Mouse (Mus musculus): ENCODE measurements at regions not wholly inside any gene's neighbourhood (a gene's known extent, or its start where the extent isn't known, plus 50 kb on each side); places are given as distances from the start of the nearest gene placed in this dataset.
A peak's percentile ranks its signal among the peaks of the same experiment; 100 is the strongest.

DNA sequence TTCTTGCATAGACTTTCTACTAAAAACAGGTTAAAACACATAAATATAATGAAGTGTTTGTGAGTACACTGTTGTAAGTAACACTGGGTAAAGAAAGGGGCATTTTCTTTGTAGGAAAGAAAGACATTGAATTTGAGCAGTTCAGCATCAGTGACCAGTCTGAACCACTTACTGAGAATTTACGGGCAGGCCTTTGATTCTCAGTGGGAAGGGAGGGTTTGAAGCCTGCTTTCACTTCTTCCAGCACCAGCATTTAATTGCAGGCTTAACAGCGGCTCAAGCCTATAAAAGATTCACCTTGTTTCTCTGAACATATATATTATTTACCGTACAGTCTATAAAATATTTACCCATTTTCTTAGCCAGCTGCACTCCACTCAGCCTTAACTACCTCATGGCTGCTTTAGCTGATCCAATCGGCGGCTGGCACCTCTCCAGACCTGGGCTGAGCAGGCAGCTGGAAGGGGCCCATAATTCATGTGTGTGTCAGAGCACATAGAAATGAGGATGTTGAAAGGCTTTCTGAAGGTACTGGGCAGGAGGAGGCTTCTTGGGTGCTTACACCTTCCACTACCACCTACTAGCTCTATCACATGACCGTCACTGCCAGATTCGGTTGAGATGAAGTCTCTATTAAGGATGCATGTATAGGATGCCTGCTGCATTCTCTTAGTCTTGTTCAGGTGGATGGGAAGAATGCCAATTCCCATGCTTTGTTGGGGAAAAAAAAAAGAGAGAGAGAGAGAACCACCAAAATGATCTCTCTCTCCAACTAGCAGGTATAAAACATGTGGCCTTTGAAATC is 50.0 kb upstream of the Fggy start:
- peak; percentile 78 to 80 for DNase-seq
